In the genomic region with DNA sequence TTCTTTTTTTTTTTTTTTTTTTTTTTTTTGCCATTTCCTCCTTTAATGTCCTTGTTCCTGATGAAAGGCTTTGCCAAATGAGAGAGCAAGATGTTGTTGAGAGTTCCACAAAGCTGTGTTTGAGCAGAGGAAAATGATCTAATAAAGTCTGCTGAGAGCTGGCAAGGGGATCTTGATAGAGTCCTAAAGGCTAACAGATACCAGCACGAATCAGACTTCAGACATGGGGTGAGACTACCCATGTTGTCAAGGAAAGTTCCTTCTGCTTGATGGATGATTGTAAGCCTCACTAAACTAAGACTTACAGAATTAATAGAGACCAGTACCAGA, we compare ENCODE assay signal across 27 mouse cellular contexts.
DNase-seq lines count a peak whose midpoint lies in the region; ATAC-seq and TF ChIP-seq lines count a peak whose summit lies in the region.
"Had no signal": no experiment of that assay in that cellular context is flagged by ENCODE, and none has a peak within 500 bp of the region (broad histone marks: within the 10 kb centered on the region; RNA-seq: fewer than 3 reads in every experiment).

No protein-coding gene starts in this region.

- no peak for ATAC-seq in intestine, embryonic 14.5 days (replicated peaks; ENCODE audit: low FRiP score, low TSS enrichment, low read depth)
- ATAC-seq in intestine, postnatal 0 days: no peak
- peak; percentile 74 for ATAC-seq in lung, embryonic 16.5 days (ENCODE audit: low read depth)
- no peak; the same call in 1 of the 2 replicates for ATAC-seq in intestine, embryonic 15.5 days
- ATAC-seq in stomach, embryonic 15.5 days (ENCODE audit: insufficient read depth, low FRiP score, low read depth): no peak
- no peak for ATAC-seq in midbrain, embryonic 14.5 days (ENCODE audit: low FRiP score, low TSS enrichment)
- ATAC-seq: forebrain, embryonic 13.5 days; forebrain, embryonic 16.5 days; Patski had no signal

- H3K4me2 ChIP-seq in intestine, embryonic 14.5 days (ENCODE audit: low read length): no peak overlapping the region
- no peak overlapping the region for H3K4me2 ChIP-seq in intestine, postnatal 0 days (replicated peaks; ENCODE audit: low read depth)
- no peak overlapping the region for H3K4me2 ChIP-seq in lung, embryonic 16.5 days (ENCODE audit: low read depth, low read length)
- H3K4me2 ChIP-seq in intestine, embryonic 15.5 days (replicated peaks): no peak overlapping the region
- H3K4me2 ChIP-seq in stomach, embryonic 15.5 days: no peak overlapping the region
- no peak overlapping the region for H3K4me2 ChIP-seq in midbrain, embryonic 14.5 days (ENCODE audit: low read length)
- H3K4me2 ChIP-seq: forebrain, embryonic 13.5 days; heart, embryonic 12.5 days; heart, embryonic 15.5 days; hindbrain, embryonic 13.5 days had no signal

- H3K36me3 ChIP-seq in intestine, embryonic 14.5 days (ENCODE audit: control insufficient read depth, insufficient read depth, low read length): no peaks in the 10 kb centered on the region
- H3K36me3 ChIP-seq in intestine, postnatal 0 days (ENCODE audit: control insufficient read depth, insufficient read depth): no peaks in the 10 kb centered on the region
- H3K36me3 ChIP-seq in lung, embryonic 16.5 days (ENCODE audit: control insufficient read depth, insufficient read depth, low read length): no peaks in the 10 kb centered on the region
- H3K36me3 ChIP-seq in intestine, embryonic 15.5 days: no peaks in the 10 kb centered on the region
- no peaks in the 10 kb centered on the region for H3K36me3 ChIP-seq in stomach, embryonic 15.5 days
- no peaks in the 10 kb centered on the region for H3K36me3 ChIP-seq in midbrain, embryonic 14.5 days (ENCODE audit: control insufficient read depth, insufficient read depth, low read length)
- H3K36me3 ChIP-seq: forebrain, embryonic 10.5 days; G1E; heart, embryonic 12.5 days; heart, embryonic 15.5 days; hindbrain, embryonic 10.5 days; hindbrain, embryonic 13.5 days had no signal

- no peak overlapping the region for H3K9ac ChIP-seq in intestine, embryonic 14.5 days (ENCODE audit: low read length)
- no peak overlapping the region for H3K9ac ChIP-seq in intestine, postnatal 0 days (ENCODE audit: low read depth, low read length)
- H3K9ac ChIP-seq in lung, embryonic 16.5 days (ENCODE audit: low read length): no peak overlapping the region
- no peak overlapping the region for H3K9ac ChIP-seq in intestine, embryonic 15.5 days
- no peak overlapping the region for H3K9ac ChIP-seq in stomach, embryonic 15.5 days
- H3K9ac ChIP-seq in midbrain, embryonic 14.5 days (replicated peaks; ENCODE audit: low read length): no peak overlapping the region
- H3K9ac ChIP-seq: forebrain, embryonic 13.5 days; heart, embryonic 12.5 days; heart, embryonic 15.5 days; hindbrain, embryonic 13.5 days had no signal

- H3K4me1 ChIP-seq in intestine, embryonic 14.5 days (replicated peaks; ENCODE audit: control insufficient read depth, insufficient read depth, low read length): no peaks in the 10 kb centered on the region
- no peaks in the 10 kb centered on the region for H3K4me1 ChIP-seq in intestine, postnatal 0 days (replicated peaks; ENCODE audit: control insufficient read depth, insufficient read depth, low read length)
- H3K4me1 ChIP-seq in lung, embryonic 16.5 days (replicated peaks; ENCODE audit: control insufficient read depth, insufficient read depth, low read length): no peaks in the 10 kb centered on the region
- H3K4me1 ChIP-seq in intestine, embryonic 15.5 days (replicated peaks): no peaks in the 10 kb centered on the region
- no peaks in the 10 kb centered on the region for H3K4me1 ChIP-seq in stomach, embryonic 15.5 days
- no peaks in the 10 kb centered on the region for H3K4me1 ChIP-seq in midbrain, embryonic 14.5 days (ENCODE audit: control insufficient read depth, insufficient read depth, low read length)
- H3K4me1 ChIP-seq: forebrain, embryonic 10.5 days; forebrain, embryonic 13.5 days; heart, embryonic 12.5 days; heart, embryonic 15.5 days; hindbrain, embryonic 10.5 days; hindbrain, embryonic 13.5 days had no signal

- no peaks in the 10 kb centered on the region for H3K27me3 ChIP-seq in intestine, embryonic 14.5 days (replicated peaks; ENCODE audit: control insufficient read depth, insufficient read depth, low read length)
- no peaks in the 10 kb centered on the region for H3K27me3 ChIP-seq in intestine, postnatal 0 days (replicated peaks; ENCODE audit: control insufficient read depth, insufficient read depth, low read length)
- H3K27me3 ChIP-seq in lung, embryonic 16.5 days (ENCODE audit: control insufficient read depth, insufficient read depth, low read depth, low read length): no peaks in the 10 kb centered on the region
- no peaks in the 10 kb centered on the region for H3K27me3 ChIP-seq in intestine, embryonic 15.5 days (replicated peaks)
- no peaks in the 10 kb centered on the region for H3K27me3 ChIP-seq in stomach, embryonic 15.5 days (replicated peaks)
- H3K27me3 ChIP-seq in midbrain, embryonic 14.5 days (ENCODE audit: control insufficient read depth, insufficient read depth, low read length): no peaks in the 10 kb centered on the region
- H3K27me3 ChIP-seq: CH12.LX; forebrain, embryonic 13.5 days; heart, embryonic 12.5 days; heart, embryonic 15.5 days; hindbrain, embryonic 13.5 days; Patski had no signal

- TF ChIP-seq CTCF in intestine, postnatal 0 days (IDR thresholded peaks at IDR 0.05; ENCODE audit: low read depth): no peak

- no peaks in the 10 kb centered on the region for H3K9me3 ChIP-seq in intestine, embryonic 14.5 days (ENCODE audit: control insufficient read depth, low read length)
- H3K9me3 ChIP-seq in intestine, postnatal 0 days (ENCODE audit: control insufficient read depth): no peaks in the 10 kb centered on the region
- no peaks in the 10 kb centered on the region for H3K9me3 ChIP-seq in lung, embryonic 16.5 days (ENCODE audit: control insufficient read depth, low read length)
- no peaks in the 10 kb centered on the region for H3K9me3 ChIP-seq in intestine, embryonic 15.5 days
- H3K9me3 ChIP-seq in stomach, embryonic 15.5 days: no peaks in the 10 kb centered on the region
- no peaks in the 10 kb centered on the region for H3K9me3 ChIP-seq in midbrain, embryonic 14.5 days (ENCODE audit: control insufficient read depth, low read length)
- H3K9me3 ChIP-seq: forebrain, embryonic 10.5 days; forebrain, embryonic 13.5 days; G1E; heart, embryonic 12.5 days; heart, embryonic 15.5 days; hindbrain, embryonic 10.5 days; hindbrain, embryonic 13.5 days had no signal

- no peak for DNase-seq in intestine, embryonic 14.5 days (ENCODE audit: low spot score)
- DNase-seq in lung, adult 18-20 months: no peak
- no peak for DNase-seq in midbrain, embryonic 14.5 days
- DNase-seq: adrenal gland, postnatal 10 days; adrenal gland, postnatal 36 days; B cell, adult 2 months; cerebellum, adult 18-20 months; cerebellum, adult 9-10 months; cerebellum, postnatal 14 days; gastrocnemius, postnatal 10 days; gastrocnemius, postnatal 36 days; heart, postnatal 10 days; heart, postnatal 36 days had no signal

- 29% methylated on average over 1 of the region's 1 CpGs for WGBS in intestine, embryonic 14.5 days
- 34% methylated on average over 1 of the region's 1 CpGs for WGBS in intestine, postnatal 0 days
- WGBS in lung, embryonic 16.5 days: 25% methylated on average over 1 of the region's 1 CpGs
- 13% methylated on average over 1 of the region's 1 CpGs for WGBS in intestine, embryonic 15.5 days
- WGBS in stomach, embryonic 15.5 days: 25% methylated on average over 1 of the region's 1 CpGs
- WGBS in midbrain, embryonic 14.5 days: 71% methylated on average over 1 of the region's 1 CpGs

- H3K27ac ChIP-seq in intestine, embryonic 14.5 days (ENCODE audit: low read depth): peak overlapping the region; percentile 44; the same call in 1 of the 2 replicates
- no peak overlapping the region for H3K27ac ChIP-seq in intestine, postnatal 0 days (ENCODE audit: low read depth, low read length)
- peak overlapping the region; percentile 88 for H3K27ac ChIP-seq in lung, embryonic 16.5 days (ENCODE audit: low read length)
- peak overlapping the region; percentile 51; the same call in 1 of the 2 replicates for H3K27ac ChIP-seq in intestine, embryonic 15.5 days
- H3K27ac ChIP-seq in stomach, embryonic 15.5 days: peak overlapping the region; percentile 71
- H3K27ac ChIP-seq in midbrain, embryonic 14.5 days (replicated peaks; ENCODE audit: low read depth, low read length): no peak overlapping the region
- H3K27ac ChIP-seq: forebrain, embryonic 10.5 days; forebrain, embryonic 13.5 days; heart, embryonic 15.5 days; hindbrain, embryonic 10.5 days; hindbrain, embryonic 13.5 days had no signal

- H3K4me3 ChIP-seq in intestine, embryonic 14.5 days (ENCODE audit: low read depth, low read length): no peak overlapping the region
- H3K4me3 ChIP-seq in intestine, postnatal 0 days (ENCODE audit: low read depth, low read length): no peak overlapping the region
- H3K4me3 ChIP-seq in lung, embryonic 16.5 days (ENCODE audit: low read length): no peak overlapping the region
- no peak overlapping the region for H3K4me3 ChIP-seq in intestine, embryonic 15.5 days (replicated peaks)
- no peak overlapping the region for H3K4me3 ChIP-seq in stomach, embryonic 15.5 days (replicated peaks)
- H3K4me3 ChIP-seq in midbrain, embryonic 14.5 days (replicated peaks; ENCODE audit: low read depth, low read length): no peak overlapping the region
- H3K4me3 ChIP-seq: forebrain, embryonic 10.5 days; forebrain, embryonic 13.5 days; heart, embryonic 12.5 days; heart, embryonic 15.5 days; hindbrain, embryonic 10.5 days; hindbrain, embryonic 13.5 days had no signal

Comparison
In these comparisons a context has a peak if more than half of its experiments do, and no peak if none do; other contexts are left out.
1. H3K27ac ChIP-seq: peak in intestine, embryonic 14.5 days (single experiment), lung, embryonic 16.5 days (single experiment), intestine, embryonic 15.5 days (single experiment) and stomach, embryonic 15.5 days (single experiment); none in intestine, postnatal 0 days (single experiment) and midbrain, embryonic 14.5 days (single experiment).